Mouse (Mus musculus) stomach, postnatal 0 days (tissue): Measurements from ENCODE around the gene Adgrg6. TPM values are rescaled to one million over a fixed set of nuclear protein-coding genes. Genes with fewer than 3 reads are reported as not detected.

Source experiments
- ATAC-seq: fragments of 200-750 bp; cut with Nextera tagmentation; 2 replicates; pipeline ENCODE4 v1.8.0; 2017; ENCODE audit not compliant: low FRiP score, low TSS enrichment
- DNase-seq: peaks from one replicate; pipeline ENCODE4 v3.0.0-alpha.2; 2016; ENCODE audit warnings: low spot score
- H3K27ac ChIP-seq: fragments of 300-500 bp; sonication (generic); replicated peaks from 2 replicates; pipeline ENCODE4 v1.5.1; 2014; ENCODE audit warnings: mild to moderate bottlenecking, control low read depth
- H3K27me3 ChIP-seq: fragments of 300-500 bp; sonication (generic); 2 replicates; pipeline ENCODE4 v1.6.1; 2014; ENCODE audit warnings: low read length; ENCODE audit not compliant: control insufficient read depth, insufficient read depth
- H3K36me3 ChIP-seq: fragments of 300-500 bp; sonication (generic); 2 replicates; pipeline ENCODE4 v1.6.1; 2014; ENCODE audit warnings: low read length, mixed read lengths; ENCODE audit not compliant: control insufficient read depth, insufficient read depth
- H3K4me1 ChIP-seq: fragments of 300-500 bp; sonication (generic); replicated peaks from 2 replicates; pipeline ENCODE4 v1.6.1; 2014; ENCODE audit warnings: antibody characterized with exemption; ENCODE audit not compliant: control insufficient read depth, insufficient read depth
- H3K4me2 ChIP-seq: fragments of 300-500 bp; sonication (generic); replicated peaks from 2 replicates; pipeline ENCODE4 v1.6.1; 2014; ENCODE audit warnings: low read depth, mild to moderate bottlenecking, control low read depth, moderate library complexity
- H3K4me3 ChIP-seq: fragments of 300-500 bp; sonication (generic); 2 replicates; pipeline ENCODE4 v1.5.1; 2014; ENCODE audit warnings: low read depth, low read length, control low read depth
- H3K9ac ChIP-seq: fragments of 300-500 bp; sonication (generic); 2 replicates; pipeline ENCODE4 v1.6.1; 2014; ENCODE audit warnings: mild to moderate bottlenecking, low read length, control low read depth, mixed read lengths
- H3K9me3 ChIP-seq: fragments of 300-500 bp; sonication (generic); 2 replicates; pipeline ENCODE4 v1.6.1; 2016; ENCODE audit warnings: low read length; ENCODE audit not compliant: control insufficient read depth
- CTCF ChIP-seq: IDR thresholded peaks from 2 replicates; pipeline ENCODE4 v1.5.1; 2016; ENCODE audit warnings: antibody characterized with exemption, low read depth, mild to moderate bottlenecking, moderate library complexity
- EP300 ChIP-seq: optimal IDR thresholded peaks from 2 replicates; pipeline ENCODE3; 2016; ENCODE audit warnings: antibody characterized with exemption
- WGBS: fragments of 180-500 bp; shearing (Covaris S2); extraction: QIAGEN DNeasy Blood & Tissue Kit; methylation state at CpG from one replicate; pipeline ENCODE4 v1.1.7; 2014; 5-methylcytosine and 5-hydroxymethylcytosine counted together
- polyA plus RNA-seq: library from polyadenylated mRNA; unstranded; fragments of >200 nt; fragmentation: Nextera tagmentation; extraction: Ambion mirVana; gene quantifications from 2 replicates; pipeline ENCODE4 v1.2.1, GENCODE M21; 2015

Gene Adgrg6
- polyA plus RNA-seq: 8.1 and 8.7 TPM in 2 replicates

- peak within 1 kb of the TSS; percentile 99 for H3K4me2 ChIP-seq
- WGBS: under 1% methylated on average over 73 of the region's 81 CpGs
- no peaks in the 10 kb centered on the region for H3K27me3 ChIP-seq
- no peaks in the 10 kb centered on the region for H3K36me3 ChIP-seq
- TF ChIP-seq EP300 (no peak), CTCF (peak; percentile 32; the same call in 1 of the 2 replicates)
- ATAC-seq (peak; percentile 90), DNase-seq (peak; percentile 82)
- H3K9ac ChIP-seq: peak within 1 kb of the TSS; percentile 82
- no peaks in the 10 kb centered on the region for H3K9me3 ChIP-seq
- H3K4me1 ChIP-seq: 0 out of 2 replicates have a peak, but pooled peaks cover 2% of the 10 kb centered on the region
- H3K4me3 ChIP-seq: peak within 1 kb of the TSS; percentile 82
- H3K27ac ChIP-seq: peak within 1 kb of the TSS; percentile 81
Measured at GRCm38 (mm10) chr10:14544941-14545717, at the start of gene Adgrg6. Gene Adgrg6 (minus strand): TSS chr10:14545659.

- Histone ChIP-seq H3K4me1 (no peaks in the 10 kb centered on the region), H3K36me3 (no peaks in the 10 kb centered on the region), H3K4me2 (no peak overlapping the region), H3K9ac (no peak overlapping the region), H3K4me3 (no peak overlapping the region), H3K27me3 (no peaks in the 10 kb centered on the region), H3K27ac (no peak overlapping the region), H3K9me3 (no peaks in the 10 kb centered on the region)
- TF ChIP-seq EP300 (no peak), CTCF (no peak)
- WGBS: 88% methylated on average over 1 of the region's 1 CpGs
- DNase-seq (no peak), ATAC-seq (no peak)
Measured at GRCm38 (mm10) chr10:14592215-14592614, 46.8 kb upstream of the Adgrg6 start.

- TF ChIP-seq CTCF (no peak), EP300 (no peak)
- 87% methylated on average over 2 of the region's 2 CpGs for WGBS
- no peak for DNase-seq
Measured at GRCm38 (mm10) chr10:14590816-14591215, 45.4 kb upstream of the Adgrg6 start.

GRCm38 (mm10) chr10:14589667-14590066 is 44.2 kb upstream of the Adgrg6 start:
- ATAC-seq: no peak
- WGBS: 83% methylated on average over 6 of the region's 6 CpGs
- TF ChIP-seq CTCF: no peak
- no peak for TF ChIP-seq EP300
- no peaks in the 10 kb centered on the region for H3K9me3 ChIP-seq
- no peaks in the 10 kb centered on the region for H3K27me3 ChIP-seq
- H3K4me2 ChIP-seq: no peak overlapping the region
- H3K36me3 ChIP-seq: no peaks in the 10 kb centered on the region
- no peaks in the 10 kb centered on the region for H3K4me1 ChIP-seq
- H3K9ac ChIP-seq: no peak overlapping the region
- H3K27ac ChIP-seq: no peak overlapping the region
- no peak overlapping the region for H3K4me3 ChIP-seq
- no peak for DNase-seq

More at GRCm38 (mm10) chr10:14590816-14591215, 45.4 kb upstream of the Adgrg6 start:
- Histone ChIP-seq H3K4me3 (no peak overlapping the region), H3K9ac (no peak overlapping the region), H3K27ac (no peak overlapping the region), H3K4me2 (no peak overlapping the region), H3K36me3 (no peaks in the 10 kb centered on the region), H3K27me3 (no peaks in the 10 kb centered on the region), H3K4me1 (no peaks in the 10 kb centered on the region), H3K9me3 (no peaks in the 10 kb centered on the region)
- ATAC-seq: no peak

GRCm38 (mm10) chr10:14583496-14583895 is 38.0 kb upstream of the Adgrg6 start:
- H3K27ac ChIP-seq: no peak overlapping the region
- no peak overlapping the region for H3K4me2 ChIP-seq
- no peak overlapping the region for H3K4me3 ChIP-seq
- no peaks in the 10 kb centered on the region for H3K4me1 ChIP-seq
- ATAC-seq (no peak), DNase-seq (no peak)
- H3K9me3 ChIP-seq: no peaks in the 10 kb centered on the region
- no peaks in the 10 kb centered on the region for H3K36me3 ChIP-seq
- no peak overlapping the region for H3K9ac ChIP-seq
- no peaks in the 10 kb centered on the region for H3K27me3 ChIP-seq
- TF ChIP-seq CTCF (no peak), EP300 (no peak)
- WGBS: 92% methylated on average over 1 of the region's 1 CpGs

GRCm38 (mm10) chr10:14574255-14574654 is 28.8 kb upstream of the Adgrg6 start:
- H3K4me3 ChIP-seq: no peak overlapping the region
- peak overlapping the region; percentile 45; the same call in 1 of the 2 replicates for H3K27ac ChIP-seq
- no peaks in the 10 kb centered on the region for H3K27me3 ChIP-seq
- DNase-seq: peak; percentile 30
- TF ChIP-seq CTCF (no peak), EP300 (no peak)
- no peaks in the 10 kb centered on the region for H3K36me3 ChIP-seq
- H3K9ac ChIP-seq: no peak overlapping the region
- ATAC-seq: peak; percentile 77
- H3K9me3 ChIP-seq: no peaks in the 10 kb centered on the region
- no peak overlapping the region for H3K4me2 ChIP-seq
- no peaks in the 10 kb centered on the region for H3K4me1 ChIP-seq
- 65% methylated on average over 4 of the region's 4 CpGs for WGBS
